Mouse (Mus musculus): ENCODE measurements around the gene Hist4h4. TPM values are rescaled to one million over a fixed set of nuclear protein-coding genes. Genes with fewer than 3 reads are reported as not detected.
A peak's percentile ranks its signal among the peaks of the same experiment; 100 is the strongest.
"Not testable (repeated sequence)": the region's sequence is repeated elsewhere in the genome, so short reads cannot be mapped to it uniquely, and the experiment has no call there.

Gene Hist4h4
- polyA plus RNA-seq, 1 experiment from 2014 or later: 0.79 TPM

DNA sequence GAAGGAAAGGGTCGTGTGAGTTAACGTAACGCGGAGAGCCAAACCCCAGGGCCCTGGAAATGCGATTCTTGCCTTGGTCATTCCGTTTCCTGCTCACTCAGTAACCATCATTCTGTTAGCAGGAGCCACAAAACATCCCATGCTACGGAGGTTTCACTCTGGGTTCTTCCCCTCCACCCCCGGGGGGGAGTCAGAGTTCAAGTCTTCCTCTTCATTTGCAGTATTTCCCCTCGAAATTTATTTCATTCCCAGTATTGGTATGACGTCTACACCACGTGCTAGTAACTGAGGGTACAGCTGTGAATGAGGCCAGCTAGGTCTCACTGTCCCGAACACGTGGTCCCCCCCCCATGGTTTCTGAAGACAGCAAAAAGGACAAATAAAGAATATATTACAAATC, 5.5 kb upstream of the Hist4h4 start:
- H3K27ac ChIP-seq: no peak overlapping the region
- no peak overlapping the region for H3K9ac ChIP-seq
- ATAC-seq (ENCODE audit: low FRiP score): no peak
- 83% methylated on average over 13 of the region's 13 CpGs for WGBS
- peaks cover 28% of the 10 kb centered on the region for H3K36me3 ChIP-seq (replicated peaks)
- peaks cover 26% of the 10 kb centered on the region for H3K4me1 ChIP-seq
- H3K4me3 ChIP-seq (replicated peaks): no peak overlapping the region
- H3K9me3 ChIP-seq: no peaks in the 10 kb centered on the region
- H3K4me2 ChIP-seq: peak overlapping the region; percentile 94
- no peaks in the 10 kb centered on the region for H3K27me3 ChIP-seq

DNA sequence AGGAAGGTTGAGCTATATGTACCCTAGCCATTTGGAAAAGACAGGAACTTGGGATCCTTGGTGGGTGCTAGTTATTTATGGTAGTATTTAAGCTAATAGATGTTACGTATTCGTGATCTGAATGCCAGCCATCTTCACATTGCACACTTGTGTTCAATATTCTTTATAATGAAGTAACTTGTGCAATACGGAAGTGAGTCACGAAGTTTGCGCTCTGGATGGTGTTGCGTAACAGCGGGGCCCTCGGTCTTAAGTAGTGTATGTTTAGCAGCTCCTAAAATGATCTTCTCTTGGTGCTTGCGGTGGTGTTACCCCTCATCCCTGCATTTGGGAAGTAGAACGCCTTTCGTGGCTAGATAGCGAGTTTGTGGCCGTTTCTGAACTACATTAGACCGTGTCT, 4.9 kb upstream of the Hist4h4 start:
- Histone ChIP-seq H3K36me3 (replicated peaks) (peaks cover 23% of the 10 kb centered on the region), H3K4me1 (peaks cover 26% of the 10 kb centered on the region), H3K27ac (no peak overlapping the region), H3K9me3 (no peaks in the 10 kb centered on the region), H3K4me3 (replicated peaks) (peak overlapping the region; percentile 88), H3K27me3 (no peaks in the 10 kb centered on the region), H3K4me2 (peak overlapping the region; percentile 94), H3K9ac (peak overlapping the region; percentile 77)
- no peak for ATAC-seq (ENCODE audit: low FRiP score)
- 46% methylated on average over 14 of the region's 14 CpGs for WGBS

DNA sequence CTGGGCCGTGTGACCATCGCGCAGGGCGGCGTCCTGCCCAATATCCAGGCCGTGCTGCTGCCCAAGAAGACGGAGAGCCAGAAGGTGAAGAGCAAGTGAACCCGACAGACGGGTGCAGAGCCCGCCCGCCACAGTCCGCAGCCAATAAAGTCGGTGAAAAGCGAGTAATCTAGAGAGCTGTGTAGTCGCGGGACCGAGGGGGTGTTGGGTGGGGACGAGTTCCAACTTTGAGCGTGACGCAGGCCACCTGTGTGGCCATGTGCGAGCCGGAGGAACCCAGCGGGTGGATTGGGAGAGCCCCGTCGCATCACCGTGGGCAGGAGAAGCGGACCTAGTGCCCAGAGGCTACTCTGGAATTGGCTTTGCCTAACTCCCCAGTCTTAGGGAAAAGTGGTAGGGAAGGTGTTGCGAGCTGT, 4.4 kb upstream of the Hist4h4 start:
- H3K4me3 ChIP-seq (replicated peaks): peak overlapping the region; percentile 88
- H3K27me3 ChIP-seq: no peaks in the 10 kb centered on the region
- H3K9me3 ChIP-seq: no peaks in the 10 kb centered on the region
- peaks cover 18% of the 10 kb centered on the region for H3K36me3 ChIP-seq (replicated peaks)
- H3K27ac ChIP-seq: peak overlapping the region; percentile 75; the same call in 1 of the 2 replicates
- H3K4me2 ChIP-seq: peak overlapping the region; percentile 94
- ATAC-seq (ENCODE audit: low FRiP score): peak; percentile 2; the same call in 1 of the 2 replicates
- WGBS: under 1% methylated on average over 28 of the region's 28 CpGs
- H3K9ac ChIP-seq: peak overlapping the region; percentile 77
- peaks cover 26% of the 10 kb centered on the region for H3K4me1 ChIP-seq

DNA sequence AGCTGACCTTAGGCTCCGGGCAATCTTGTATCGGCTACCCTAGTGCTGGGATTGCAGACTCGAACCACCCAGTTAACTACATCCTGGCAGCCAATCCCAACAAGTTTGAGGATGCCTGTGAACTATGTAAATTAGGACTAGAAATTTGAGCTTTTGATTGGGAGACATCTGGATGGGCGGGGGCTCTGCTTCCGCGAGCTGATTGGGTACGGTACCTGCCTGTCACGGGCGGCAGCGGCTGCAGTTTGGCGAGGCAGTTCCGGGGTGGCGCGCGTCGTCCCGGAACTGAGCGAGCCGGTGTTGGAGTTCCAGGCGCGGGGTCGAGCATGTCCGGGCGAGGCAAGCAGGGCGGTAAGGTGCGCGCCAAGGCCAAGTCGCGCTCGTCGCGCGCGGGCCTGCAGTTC, 3.8 kb upstream of the Hist4h4 start, which contains the start of gene H2afj:
TSS of gene H2afj (plus strand) at position 231 of the 404 bp plus-strand sequence.
- H3K4me2 ChIP-seq: peak within 1 kb of the TSS; percentile 94
- WGBS: under 1% methylated on average over 34 of the region's 34 CpGs

DNA sequence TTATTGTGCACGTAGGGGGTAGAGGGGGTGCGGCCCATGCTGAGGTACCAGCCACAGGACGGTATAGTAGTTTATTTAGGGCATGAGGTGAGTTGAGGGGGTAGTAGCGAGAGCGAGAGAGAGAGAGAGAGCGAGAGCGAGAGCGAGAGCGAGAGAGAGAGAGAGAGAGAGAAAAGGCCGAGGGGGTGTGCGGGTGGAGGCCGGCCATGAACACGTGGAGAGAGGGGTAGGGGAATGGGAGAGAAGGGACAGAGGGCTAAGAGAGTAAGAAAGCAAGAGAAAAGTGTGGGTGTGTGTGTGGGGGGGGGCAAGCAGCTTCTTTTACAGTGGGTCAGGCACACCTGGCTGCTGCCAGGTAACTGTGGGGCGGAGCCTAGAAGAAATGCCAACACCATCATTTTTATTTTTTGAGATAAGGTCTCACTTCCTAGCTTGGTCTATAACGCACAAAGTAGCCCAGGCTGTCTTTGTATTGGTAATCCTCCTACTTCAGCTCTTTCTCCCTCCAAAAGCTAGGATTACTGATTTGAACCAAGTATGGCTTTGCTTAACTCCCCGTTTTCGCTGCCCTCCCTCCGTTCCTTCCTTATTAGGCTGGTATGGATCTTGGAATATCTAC, 3.3 kb upstream of the Hist4h4 start:
- Histone ChIP-seq H3K27ac (peak overlapping the region; percentile 75), H3K4me3 (replicated peaks) (peak overlapping the region; percentile 88), H3K4me2 (peak overlapping the region; percentile 94), H3K9me3 (no peaks in the 10 kb centered on the region), H3K9ac (peak overlapping the region; percentile 21; the same call in 1 of the 2 replicates), H3K27me3 (no peaks in the 10 kb centered on the region), H3K4me1 (peaks cover 34% of the 10 kb centered on the region), H3K36me3 (replicated peaks) (peaks cover 8% of the 10 kb centered on the region)
- ATAC-seq (ENCODE audit: low FRiP score): no peak
- 31% methylated on average over 18 of the region's 18 CpGs for WGBS

More for the DNA sequence above, 3.8 kb upstream of the Hist4h4 start, which contains the start of gene H2afj:
- Histone ChIP-seq H3K27me3 (no peaks in the 10 kb centered on the region), H3K27ac (peak within 1 kb of the TSS; percentile 75), H3K9ac (peak within 1 kb of the TSS; percentile 77), H3K4me1 (peaks cover 31% of the 10 kb centered on the region), H3K36me3 (replicated peaks) (peaks cover 13% of the 10 kb centered on the region), H3K4me3 (replicated peaks) (peak within 1 kb of the TSS; percentile 88), H3K9me3 (no peaks in the 10 kb centered on the region)
- peak; percentile 90 for ATAC-seq (ENCODE audit: low FRiP score)

DNA sequence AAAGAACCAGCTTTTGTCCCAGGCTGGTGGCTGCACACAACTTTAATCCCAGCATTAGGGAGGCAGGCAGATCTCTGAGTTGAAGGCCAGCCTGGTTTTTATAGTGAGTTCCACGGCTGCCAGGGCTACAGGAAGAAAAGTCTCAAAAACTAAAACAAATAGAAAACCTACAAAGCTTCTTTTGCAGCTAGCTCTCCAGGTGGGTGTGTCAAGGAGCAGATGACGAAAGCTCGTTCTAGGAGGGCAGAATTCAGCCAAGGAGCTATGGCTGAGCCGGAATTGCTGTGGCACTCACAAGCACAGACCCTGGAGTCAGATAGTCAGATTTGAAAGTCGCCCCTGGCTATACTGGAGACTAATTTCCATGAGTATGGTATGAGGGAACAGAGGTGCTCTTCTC, 2.6 kb upstream of the Hist4h4 start:
- peaks cover 1% of the 10 kb centered on the region for H3K36me3 ChIP-seq (replicated peaks)
- no peak overlapping the region for H3K4me2 ChIP-seq
- no peak overlapping the region for H3K9ac ChIP-seq
- no peaks in the 10 kb centered on the region for H3K9me3 ChIP-seq
- H3K27ac ChIP-seq: no peak overlapping the region
- WGBS: 71% methylated on average over 5 of the region's 5 CpGs
- H3K27me3 ChIP-seq: no peaks in the 10 kb centered on the region
- ATAC-seq (ENCODE audit: low FRiP score): no peak
- no peak overlapping the region for H3K4me3 ChIP-seq (replicated peaks)
- peaks cover 34% of the 10 kb centered on the region for H3K4me1 ChIP-seq

DNA sequence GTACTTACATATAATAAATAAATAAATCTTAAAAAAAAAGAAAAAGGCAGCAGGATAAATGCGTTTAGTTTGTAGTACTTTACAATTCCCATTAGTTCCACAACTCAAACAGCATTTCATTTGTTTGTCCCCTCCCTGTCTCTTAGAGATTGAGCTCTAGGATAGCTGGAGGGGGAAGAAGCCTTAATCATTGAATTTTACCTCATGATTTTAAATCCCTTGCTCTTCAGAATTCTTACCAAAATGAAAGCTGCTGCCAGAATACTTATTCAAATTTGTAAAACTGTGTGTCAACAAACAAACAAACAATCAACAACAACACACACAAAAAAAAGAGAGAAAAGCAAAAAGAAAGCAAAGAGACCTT, 1.2 kb upstream of the Hist4h4 start:
- Histone ChIP-seq H3K27ac (no peak overlapping the region), H3K27me3 (no peaks in the 10 kb centered on the region), H3K4me3 (replicated peaks) (no peak overlapping the region), H3K9ac (no peak overlapping the region), H3K4me1 (peaks cover 34% of the 10 kb centered on the region), H3K4me2 (no peak overlapping the region), H3K36me3 (replicated peaks) (no peaks in the 10 kb centered on the region), H3K9me3 (no peaks in the 10 kb centered on the region)
- no peak for ATAC-seq (ENCODE audit: low FRiP score)
- 91% methylated on average over 1 of the region's 1 CpGs for WGBS

DNA sequence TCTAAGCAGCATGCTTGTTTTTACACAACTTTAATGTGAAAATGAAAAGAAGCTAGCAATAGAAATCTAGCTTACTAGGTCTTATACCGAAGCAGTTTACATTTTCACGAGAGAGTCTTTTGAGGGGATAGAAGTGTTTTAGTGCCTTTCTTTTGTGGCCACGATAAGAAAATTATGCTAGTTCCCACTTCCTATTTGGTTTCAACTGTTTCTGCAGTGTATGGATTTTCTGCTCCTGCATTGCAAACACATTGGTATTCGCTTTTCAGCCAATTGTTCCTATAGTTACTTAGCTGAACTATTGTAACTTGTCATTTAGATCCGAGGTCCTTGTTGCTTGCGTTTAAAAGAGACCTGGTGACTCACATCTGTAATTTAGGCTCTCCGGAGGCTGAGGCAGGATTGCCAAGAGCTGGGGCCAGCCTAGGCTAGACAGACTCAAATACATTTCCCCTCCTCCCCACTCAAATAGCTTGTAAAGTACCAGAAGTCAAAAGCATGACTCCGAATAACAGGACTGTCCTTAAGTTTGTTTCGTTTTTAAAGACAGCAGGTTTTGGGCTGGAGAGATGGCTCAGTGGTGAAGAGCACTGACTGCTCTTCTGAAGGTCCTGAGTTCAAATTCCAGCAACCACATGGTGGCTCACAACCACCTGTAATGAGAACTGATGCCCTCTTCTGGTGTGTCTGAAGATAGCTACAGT, 642 bp upstream of the Hist4h4 start:
- no peak for ATAC-seq (ENCODE audit: low FRiP score)
- peak overlapping the region; percentile 100 for H3K27ac ChIP-seq
- peak overlapping the region; percentile 77 for H3K4me2 ChIP-seq
- H3K36me3 ChIP-seq (replicated peaks): no peaks in the 10 kb centered on the region
- H3K4me3 ChIP-seq (replicated peaks): peak overlapping the region; percentile 66
- peaks cover 31% of the 10 kb centered on the region for H3K4me1 ChIP-seq
- peak overlapping the region; percentile 48 for H3K9ac ChIP-seq
- 36% methylated on average over 9 of the region's 9 CpGs for WGBS
- H3K27me3 ChIP-seq: no peaks in the 10 kb centered on the region
- H3K9me3 ChIP-seq: no peaks in the 10 kb centered on the region

DNA sequence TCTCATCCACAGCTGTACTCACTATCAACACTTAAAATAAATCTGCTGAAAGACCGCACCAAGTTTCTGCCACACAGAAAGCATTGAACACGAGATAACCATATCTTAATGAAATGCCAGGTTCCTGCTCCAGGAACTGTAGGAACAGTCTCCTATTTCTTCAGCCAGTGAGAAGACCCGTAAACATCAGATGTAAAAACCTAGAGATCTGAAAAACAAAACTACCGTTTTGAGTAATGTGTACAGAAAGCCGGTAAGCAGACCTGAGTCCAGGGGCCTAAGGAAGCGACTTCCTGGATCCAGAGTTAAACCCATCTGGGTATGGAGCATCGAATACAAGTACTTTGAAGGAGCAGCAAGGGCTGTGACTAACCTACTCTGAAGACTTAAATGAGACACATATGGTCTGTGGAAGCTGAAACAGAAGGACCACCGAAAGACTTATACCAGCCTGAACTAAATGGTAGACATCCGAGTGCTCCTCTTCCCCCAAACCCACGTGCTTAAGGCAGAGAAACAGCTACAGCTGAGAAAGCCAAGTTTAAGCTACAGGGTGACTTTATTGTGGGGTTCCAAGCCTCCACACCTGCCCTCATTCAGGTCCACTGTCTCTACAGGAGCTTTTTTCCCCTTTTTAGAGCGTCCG, 999 bp downstream of the Hist4h4 start:
- Histone ChIP-seq H3K9me3 (no peaks in the 10 kb centered on the region), H3K36me3 (replicated peaks) (no peaks in the 10 kb centered on the region), H3K4me1 (peaks cover 19% of the 10 kb centered on the region), H3K27ac (peak overlapping the region; percentile 100), H3K4me3 (replicated peaks) (peak overlapping the region; percentile 66), H3K4me2 (peak overlapping the region; percentile 77), H3K27me3 (no peaks in the 10 kb centered on the region), H3K9ac (peak overlapping the region; percentile 92)
- WGBS: 25% methylated on average over 12 of the region's 12 CpGs
- peak; percentile 1 for ATAC-seq (ENCODE audit: low FRiP score)

DNA sequence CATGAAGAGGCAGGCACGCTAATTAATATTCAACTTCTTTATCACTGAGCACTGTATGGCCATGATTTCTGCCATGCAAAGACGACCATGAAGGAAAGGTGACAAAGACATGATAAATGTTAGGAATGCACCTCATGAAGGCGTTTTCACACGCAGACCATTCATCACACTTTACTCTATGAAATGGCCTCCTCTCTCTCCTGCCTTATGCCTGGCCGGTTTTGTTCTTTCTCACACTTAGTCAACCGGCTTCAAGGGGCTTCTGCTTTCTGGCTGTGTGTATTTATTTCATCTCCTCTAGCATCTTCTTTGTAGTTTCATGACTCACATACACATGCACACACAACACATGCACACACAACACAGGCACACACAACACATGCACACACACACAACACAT, 2.9 kb downstream of the Hist4h4 start:
- no peak overlapping the region for H3K4me2 ChIP-seq
- H3K27me3 ChIP-seq: no peaks in the 10 kb centered on the region
- H3K36me3 ChIP-seq (replicated peaks): no peaks in the 10 kb centered on the region
- no peaks in the 10 kb centered on the region for H3K9me3 ChIP-seq
- peaks cover 13% of the 10 kb centered on the region for H3K4me1 ChIP-seq
- WGBS: 81% methylated on average over 6 of the region's 6 CpGs
- no peak overlapping the region for H3K4me3 ChIP-seq (replicated peaks)
- H3K9ac ChIP-seq: no peak overlapping the region
- H3K27ac ChIP-seq: no peak overlapping the region
- ATAC-seq (ENCODE audit: low FRiP score): no peak

DNA sequence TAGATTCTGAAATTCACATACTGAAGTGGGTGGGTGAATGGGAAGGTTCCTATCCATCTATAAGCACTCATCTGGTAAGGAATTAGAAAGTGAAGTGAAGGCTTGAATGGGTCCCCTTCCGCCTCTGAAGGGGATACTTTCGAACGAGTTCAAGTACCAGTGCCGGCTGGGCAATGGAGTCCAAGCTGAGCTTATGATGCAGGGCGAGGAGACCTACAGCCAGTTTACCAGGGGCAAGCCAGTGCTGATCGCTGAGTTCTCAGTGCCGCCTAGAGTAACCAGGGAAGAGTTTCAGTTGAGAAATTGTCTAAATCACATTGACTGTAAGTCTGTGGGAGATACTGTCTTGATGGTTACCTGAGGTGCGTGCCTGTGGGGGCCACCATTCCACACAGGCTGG, 3.5 kb downstream of the Hist4h4 start:
- H3K4me3 ChIP-seq (replicated peaks): no peak overlapping the region
- no peak overlapping the region for H3K4me2 ChIP-seq
- no peaks in the 10 kb centered on the region for H3K27me3 ChIP-seq
- H3K4me1 ChIP-seq: peaks cover 13% of the 10 kb centered on the region
- no peaks in the 10 kb centered on the region for H3K9me3 ChIP-seq
- no peak overlapping the region for H3K9ac ChIP-seq
- H3K27ac ChIP-seq: no peak overlapping the region
- WGBS: 91% methylated on average over 8 of the region's 8 CpGs
- ATAC-seq (ENCODE audit: low FRiP score): no peak
- no peaks in the 10 kb centered on the region for H3K36me3 ChIP-seq (replicated peaks)

DNA sequence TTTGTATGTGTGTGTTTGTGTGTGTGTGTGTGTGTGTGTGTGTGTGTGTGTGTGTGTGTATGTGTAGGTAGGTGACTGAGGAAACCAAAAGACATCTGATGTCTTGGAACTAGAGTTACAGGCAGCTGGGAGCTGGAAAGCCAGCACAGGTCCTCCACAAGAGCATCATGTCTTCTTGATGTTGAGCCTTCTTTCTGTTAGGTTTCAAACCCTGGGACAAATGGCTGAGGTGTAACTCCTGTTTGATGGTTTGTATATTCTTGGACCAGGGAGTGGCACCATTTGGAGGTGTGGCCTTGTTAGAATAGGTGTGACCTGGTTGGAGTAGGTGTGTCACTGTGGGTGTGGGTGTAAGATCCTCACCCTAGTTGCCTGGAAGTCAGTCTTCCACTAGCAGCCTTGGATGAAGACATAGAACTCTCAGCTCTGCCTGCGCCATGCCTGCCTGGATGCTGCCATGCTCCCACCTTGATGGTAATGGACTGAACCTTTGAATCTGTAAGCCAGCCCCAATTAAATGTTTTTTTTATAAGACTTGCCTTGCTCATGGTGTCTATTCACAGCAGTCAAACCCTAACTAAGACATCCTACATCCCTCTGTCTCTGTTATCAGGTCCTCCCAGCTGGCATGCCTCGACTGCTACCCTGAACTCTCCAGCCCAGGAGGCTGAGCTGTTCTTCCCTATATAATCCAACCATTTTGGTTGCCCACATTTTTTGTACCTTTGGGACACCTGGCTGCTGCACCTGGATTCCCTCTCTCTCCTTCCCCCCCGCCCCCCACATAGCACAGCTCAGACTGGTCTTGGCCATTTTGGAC, 6.1 kb downstream of the Hist4h4 start:
- not testable (repeated sequence) for ATAC-seq (ENCODE audit: low FRiP score); H3K4me3 ChIP-seq (replicated peaks); H3K27me3 ChIP-seq; H3K36me3 ChIP-seq (replicated peaks); H3K9ac ChIP-seq; H3K4me2 ChIP-seq; H3K27ac ChIP-seq; H3K9me3 ChIP-seq
- peaks cover 13% of the 10 kb centered on the region for H3K4me1 ChIP-seq
- 90% methylated on average over 3 of the region's 3 CpGs for WGBS

All from forebrain, embryonic 12.5 days (tissue).